Mouse (Mus musculus): ENCODE measurements around the gene Esp36. TPM values are rescaled to one million over a fixed set of nuclear protein-coding genes. Genes with fewer than 3 reads are reported as not detected.
"Not testable (repeated sequence)": the region's sequence is repeated elsewhere in the genome, so short reads cannot be mapped to it uniquely, and the experiment has no call there.

The Esp36 gene
- polyA plus RNA-seq (2015; fragmentation: Nextera tagmentation; extraction: Ambion mirVana) = not detected in 2 replicates

- Histone ChIP-seq H3K27ac (replicated peaks) (no peak within 1 kb of the TSS), H3K9ac (ENCODE audit: low read length) (no peak within 1 kb of the TSS), H3K27me3 (ENCODE audit: control insufficient read depth, insufficient read depth, low read length) (no peaks in the 10 kb centered on the region), H3K4me1 (replicated peaks; ENCODE audit: control insufficient read depth, insufficient read depth) (no peaks in the 10 kb centered on the region), H3K36me3 (ENCODE audit: control insufficient read depth, insufficient read depth, low read length) (no peaks in the 10 kb centered on the region), H3K4me2 (replicated peaks; ENCODE audit: low read depth) (no peak within 1 kb of the TSS), H3K4me3 (ENCODE audit: low read depth, low read length) (no peak within 1 kb of the TSS), H3K9me3 (ENCODE audit: control insufficient read depth, low read length) (no peaks in the 10 kb centered on the region)
- DNase-seq (ENCODE audit: low spot score) (no peak), ATAC-seq (ENCODE audit: low FRiP score, low TSS enrichment) (no peak)
- TF ChIP-seq EP300 (optimal IDR thresholded peaks at IDR 0.05) = no peak
- no peak for TF ChIP-seq CTCF (IDR thresholded peaks at IDR 0.05; ENCODE audit: low read depth)
- WGBS = 71% methylated on average over 2 of the region's 2 CpGs
Observed at GRCm38 (mm10) chr17:38420085-38420484, at the start of gene Esp36. TSS of gene Esp36 (minus strand) at chr17:38420185.

- ATAC-seq (ENCODE audit: low FRiP score, low TSS enrichment); H3K36me3 ChIP-seq (ENCODE audit: control insufficient read depth, insufficient read depth, low read length); H3K4me1 ChIP-seq (replicated peaks; ENCODE audit: control insufficient read depth, insufficient read depth); H3K27me3 ChIP-seq (ENCODE audit: control insufficient read depth, insufficient read depth, low read length); DNase-seq (ENCODE audit: low spot score); H3K9ac ChIP-seq (ENCODE audit: low read length); H3K4me2 ChIP-seq (replicated peaks; ENCODE audit: low read depth); H3K4me3 ChIP-seq (ENCODE audit: low read depth, low read length); H3K9me3 ChIP-seq (ENCODE audit: control insufficient read depth, low read length); H3K27ac ChIP-seq (replicated peaks): not testable (repeated sequence)
Observed at GRCm38 (mm10) chr17:38456206-38456605, 36.2 kb upstream of the Esp36 start.

GRCm38 (mm10) chr17:38450688-38451087 is 30.7 kb upstream of the Esp36 start:
- Histone ChIP-seq H3K4me3 (ENCODE audit: low read depth, low read length) (no peak overlapping the region), H3K4me2 (replicated peaks; ENCODE audit: low read depth) (no peak overlapping the region), H3K9ac (ENCODE audit: low read length) (no peak overlapping the region), H3K9me3 (ENCODE audit: control insufficient read depth, low read length) (no peaks in the 10 kb centered on the region), H3K27ac (replicated peaks) (no peak overlapping the region), H3K4me1 (replicated peaks; ENCODE audit: control insufficient read depth, insufficient read depth) (no peaks in the 10 kb centered on the region), H3K27me3 (ENCODE audit: control insufficient read depth, insufficient read depth, low read length) (no peaks in the 10 kb centered on the region), H3K36me3 (ENCODE audit: control insufficient read depth, insufficient read depth, low read length) (no peaks in the 10 kb centered on the region)
- TF ChIP-seq EP300 (optimal IDR thresholded peaks at IDR 0.05) = no peak
- TF ChIP-seq CTCF (IDR thresholded peaks at IDR 0.05; ENCODE audit: low read depth) = no peak
- DNase-seq (ENCODE audit: low spot score) (no peak), ATAC-seq (ENCODE audit: low FRiP score, low TSS enrichment) (no peak)
- WGBS = 92% methylated on average over 2 of the region's 2 CpGs

DNA sequence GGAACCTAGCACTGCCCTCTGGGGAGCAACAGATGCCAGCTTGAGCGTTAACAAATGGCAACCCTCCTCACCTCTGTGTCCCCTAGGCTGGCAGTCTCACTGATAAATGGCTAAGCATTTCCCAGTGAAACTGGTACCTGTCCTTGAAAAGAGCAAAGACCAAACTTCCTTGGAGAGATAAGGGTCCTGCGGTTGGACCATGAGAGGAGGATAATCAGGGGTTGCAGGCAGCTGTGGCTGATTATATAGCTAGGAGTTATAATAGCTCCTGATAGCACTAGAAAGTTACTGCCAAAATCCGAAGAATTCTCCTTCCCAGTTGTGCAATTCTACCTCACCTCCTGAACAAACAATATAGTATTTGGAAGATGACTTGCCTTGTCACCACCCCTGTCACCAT is 13.8 kb downstream of the Esp36 start:
- DNase-seq (ENCODE audit: low spot score) = no peak
- 69% methylated on average over 3 of the region's 3 CpGs for WGBS
- no peak overlapping the region for H3K27ac ChIP-seq (replicated peaks)
- H3K27me3 ChIP-seq (ENCODE audit: control insufficient read depth, insufficient read depth, low read length) = no peaks in the 10 kb centered on the region
- no peak overlapping the region for H3K9ac ChIP-seq (ENCODE audit: low read length)
- no peaks in the 10 kb centered on the region for H3K36me3 ChIP-seq (ENCODE audit: control insufficient read depth, insufficient read depth, low read length)
- no peaks in the 10 kb centered on the region for H3K9me3 ChIP-seq (ENCODE audit: control insufficient read depth, low read length)
- TF ChIP-seq CTCF (IDR thresholded peaks at IDR 0.05; ENCODE audit: low read depth) (no peak), EP300 (optimal IDR thresholded peaks at IDR 0.05) (no peak)
- no peak overlapping the region for H3K4me3 ChIP-seq (ENCODE audit: low read depth, low read length)
- no peak overlapping the region for H3K4me2 ChIP-seq (replicated peaks; ENCODE audit: low read depth)
- no peak for ATAC-seq (ENCODE audit: low FRiP score, low TSS enrichment)
- H3K4me1 ChIP-seq (replicated peaks; ENCODE audit: control insufficient read depth, insufficient read depth) = no peaks in the 10 kb centered on the region

DNA sequence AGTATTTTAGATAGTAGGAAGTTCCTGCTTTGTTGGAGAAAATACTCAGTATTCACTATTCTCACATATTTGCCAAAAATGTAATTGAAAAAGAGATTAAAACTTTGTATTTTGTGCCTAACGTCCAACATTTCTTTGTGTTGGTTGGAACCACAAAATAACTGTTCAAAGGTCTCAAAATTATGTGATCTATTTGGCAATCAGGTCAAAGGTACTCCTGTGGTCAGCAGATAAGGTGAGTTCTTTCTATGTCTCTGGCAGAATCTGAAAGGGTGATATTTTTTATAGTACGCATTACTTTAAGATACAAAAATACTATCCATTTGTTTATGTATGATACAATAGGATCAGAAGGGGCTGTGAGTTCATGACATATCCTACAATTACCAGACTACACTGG is 28.2 kb downstream of the Esp36 start:
- Histone ChIP-seq H3K4me3 (ENCODE audit: low read depth, low read length) (no peak overlapping the region), H3K27ac (replicated peaks) (no peak overlapping the region), H3K4me2 (replicated peaks; ENCODE audit: low read depth) (no peak overlapping the region), H3K9ac (ENCODE audit: low read length) (no peak overlapping the region), H3K4me1 (replicated peaks; ENCODE audit: control insufficient read depth, insufficient read depth) (no peaks in the 10 kb centered on the region), H3K9me3 (ENCODE audit: control insufficient read depth, low read length) (no peaks in the 10 kb centered on the region), H3K27me3 (ENCODE audit: control insufficient read depth, insufficient read depth, low read length) (no peaks in the 10 kb centered on the region), H3K36me3 (ENCODE audit: control insufficient read depth, insufficient read depth, low read length) (no peaks in the 10 kb centered on the region)
- DNase-seq (ENCODE audit: low spot score) (no peak), ATAC-seq (ENCODE audit: low FRiP score, low TSS enrichment) (no peak)
- TF ChIP-seq CTCF (IDR thresholded peaks at IDR 0.05; ENCODE audit: low read depth) (no peak), EP300 (optimal IDR thresholded peaks at IDR 0.05) (no peak)
- WGBS = 63% methylated on average over 2 of the region's 2 CpGs

Other genes starting within 250 kb of the Esp36 start
- not detected in 2 replicates for gene Olfr134, start 248.8 kb downstream of the Esp36 start, polyA plus RNA-seq (2015; fragmentation: Nextera tagmentation; extraction: Ambion mirVana)
- not detected in 2 replicates for gene Olfr135, start 215.8 kb downstream of the Esp36 start, polyA plus RNA-seq (2015; fragmentation: Nextera tagmentation; extraction: Ambion mirVana)
- gene Olfr138, start 159.2 kb downstream of the Esp36 start, polyA plus RNA-seq (2015; fragmentation: Nextera tagmentation; extraction: Ambion mirVana) = not detected in 2 replicates
- gene Olfr137, start 112.6 kb downstream of the Esp36 start, polyA plus RNA-seq (2015; fragmentation: Nextera tagmentation; extraction: Ambion mirVana) = not detected in 2 replicates
- not detected in 2 replicates for gene Olfr136, start 90.4 kb downstream of the Esp36 start, polyA plus RNA-seq (2015; fragmentation: Nextera tagmentation; extraction: Ambion mirVana)
- not detected in 2 replicates for gene Esp34, start 134.0 kb upstream of the Esp36 start, polyA plus RNA-seq (2015; fragmentation: Nextera tagmentation; extraction: Ambion mirVana)
- not detected in 2 replicates for gene Esp31, start 219.3 kb upstream of the Esp36 start, polyA plus RNA-seq (2015; fragmentation: Nextera tagmentation; extraction: Ambion mirVana)

All from stomach, postnatal 0 days (tissue).